ENCODE assay signal across 24 mouse cellular contexts in genomic region chr9:103332663-103333062, GRCm38 (mm10). TPM values are rescaled to one million over a fixed set of nuclear protein-coding genes. Genes with fewer than 3 reads are reported as not detected.
DNase-seq lines count a peak whose midpoint lies in the region; ATAC-seq lines count a peak whose summit lies in the region.
"Had no signal": no experiment of that assay in that cellular context is flagged by ENCODE, and none has a peak within 500 bp of the region (broad histone marks: within the 10 kb centered on the region; RNA-seq: fewer than 3 reads in every experiment).

No protein-coding gene starts in this region.

- no peaks in the 10 kb centered on the region for H3K27me3 ChIP-seq in heart, embryonic 15.5 days
- H3K27me3 ChIP-seq in forebrain, embryonic 15.5 days, result no peaks in the 10 kb centered on the region
- H3K27me3 ChIP-seq: embryonic facial prominence, embryonic 13.5 days; embryonic facial prominence, embryonic 15.5 days; forebrain, embryonic 12.5 days had no signal

- no peak overlapping the region for H3K9ac ChIP-seq in heart, embryonic 15.5 days
- H3K9ac ChIP-seq in forebrain, embryonic 15.5 days (replicated peaks), result no peak overlapping the region
- H3K9ac ChIP-seq: embryonic facial prominence, embryonic 13.5 days; embryonic facial prominence, embryonic 15.5 days; forebrain, embryonic 12.5 days; forebrain, postnatal 0 days had no signal

- no peak overlapping the region for H3K4me3 ChIP-seq in heart, embryonic 15.5 days
- H3K4me3 ChIP-seq in forebrain, embryonic 15.5 days, result no peak overlapping the region
- H3K4me3 ChIP-seq: embryonic facial prominence, embryonic 13.5 days; embryonic facial prominence, embryonic 15.5 days; erythroblast, embryonic 14.5 days; forebrain, embryonic 10.5 days; forebrain, embryonic 12.5 days had no signal

- peaks cover 74% of the 10 kb centered on the region for H3K36me3 ChIP-seq in heart, embryonic 15.5 days
- peaks cover 67% of the 10 kb centered on the region for H3K36me3 ChIP-seq in forebrain, embryonic 15.5 days

- H3K4me2 ChIP-seq in heart, embryonic 15.5 days, result no peak overlapping the region
- no peak overlapping the region for H3K4me2 ChIP-seq in forebrain, embryonic 15.5 days (replicated peaks)
- H3K4me2 ChIP-seq: embryonic facial prominence, embryonic 13.5 days; embryonic facial prominence, embryonic 15.5 days; forebrain, embryonic 12.5 days had no signal

- no peaks in the 10 kb centered on the region for H3K9me3 ChIP-seq in heart, embryonic 15.5 days (replicated peaks)
- no peaks in the 10 kb centered on the region for H3K9me3 ChIP-seq in forebrain, embryonic 15.5 days
- H3K9me3 ChIP-seq: embryonic facial prominence, embryonic 13.5 days; embryonic facial prominence, embryonic 15.5 days; forebrain, embryonic 10.5 days; forebrain, embryonic 12.5 days had no signal

- ATAC-seq in heart, embryonic 15.5 days (replicated peaks; ENCODE audit: insufficient number of reproducible peaks, insufficient read depth, low FRiP score, low read depth), result no peak
- ATAC-seq in hematopoietic stem cell, adult 5-6 weeks (replicated peaks in 1 of 2; ENCODE audit: insufficient read depth in 1 of 2, low FRiP score in 2 of 2, low TSS enrichment in 1 of 2, low read depth in 1 of 2, poor library complexity in 2 of 2, severe bottlenecking in 2 of 2), result peak; percentile 62 to 67
- no peak for ATAC-seq in forebrain, embryonic 15.5 days (replicated peaks)
- ATAC-seq: forebrain, embryonic 14.5 days; forebrain, postnatal 0 days had no signal

- H3K27ac ChIP-seq in heart, embryonic 15.5 days, result 0 out of 2 replicates have a peak overlapping the region, but pooled peaks have one; percentile 27
- no peak overlapping the region for H3K27ac ChIP-seq in forebrain, embryonic 15.5 days (replicated peaks)
- H3K27ac ChIP-seq: embryonic facial prominence, embryonic 13.5 days; embryonic facial prominence, embryonic 15.5 days; forebrain, embryonic 10.5 days; forebrain, embryonic 12.5 days had no signal

- WGBS in heart, embryonic 15.5 days, result 82% methylated on average over 6 of the region's 6 CpGs
- WGBS in forebrain, embryonic 15.5 days, result 94% methylated on average over 6 of the region's 6 CpGs

- no peak for DNase-seq in heart, adult 18-20 months
- DNase-seq in 416B (ENCODE audit: low read depth), result peak; percentile 27
- DNase-seq in CD4-positive helper T cell, adult 2 months (ENCODE audit: low read depth, low spot score), result peak; percentile 6
- no peak for DNase-seq in adrenal gland, postnatal 10 days
- DNase-seq: adrenal gland, adult 2 months; adrenal gland, postnatal 14 days; adrenal gland, postnatal 36 days; B cell, adult 2 months; cerebellum, adult 11-12 months; cerebellum, adult 2 months; cerebellum, adult 9-10 months; cerebellum, postnatal 10 days; cerebellum, postnatal 25 days; embryo, embryonic 11 days; forebrain, postnatal 0 days had no signal

- H3K4me1 ChIP-seq in heart, embryonic 15.5 days (replicated peaks), result peaks cover 9% of the 10 kb centered on the region
- H3K4me1 ChIP-seq in forebrain, embryonic 15.5 days, result no peaks in the 10 kb centered on the region
- H3K4me1 ChIP-seq: embryonic facial prominence, embryonic 13.5 days; embryonic facial prominence, embryonic 15.5 days; forebrain, embryonic 10.5 days; forebrain, embryonic 12.5 days had no signal

RNA-seq across cellular contexts. Expression of gene Topbp1, which starts 27.6 kb away (rescaled TPM):
- 36.6 and 41.1 TPM in 2 replicates for polyA plus RNA-seq in heart, embryonic 15.5 days (2015; fragmentation: Nextera tagmentation; extraction: Ambion mirVana)
- total RNA-seq in heart, adult 18-20 months (2021), result 10 to 100 TPM in 1 of 2 experiments, 1 to 10 TPM in 1; 9.0 to 13.4 TPM
- total RNA-seq in hematopoietic stem cell, adult 5-6 weeks (2017), result 187 and 235 TPM in 2 replicates
- total RNA-seq in adrenal gland, postnatal 10 days (2021), result 10 to 100 TPM; 34.2 to 46.8 TPM
- polyA plus RNA-seq in forebrain, embryonic 15.5 days (2015; fragmentation: Nextera tagmentation; extraction: Ambion mirVana), result 38.4 and 38.5 TPM in 2 replicates

RNA-seq across cellular contexts. Expression of gene 1300017J02Rik, which starts 27.8 kb away (rescaled TPM):
- polyA plus RNA-seq in heart, embryonic 15.5 days (2015; fragmentation: Nextera tagmentation; extraction: Ambion mirVana), result 1.5 and 1.7 TPM in 2 replicates
- total RNA-seq in heart, adult 18-20 months (2021), result not detected
- total RNA-seq in hematopoietic stem cell, adult 5-6 weeks (2017), result 1.8 TPM in 1 of 2 replicates, not detected in the other
- total RNA-seq in adrenal gland, postnatal 10 days (2021), result 10 to 100 TPM; 22.6 to 51.8 TPM
- polyA plus RNA-seq in forebrain, embryonic 15.5 days (2015; fragmentation: Nextera tagmentation; extraction: Ambion mirVana), result 1.4 and 1.6 TPM in 2 replicates

RNA-seq across cellular contexts. Expression of gene Cdv3, which starts 33.0 kb away (rescaled TPM):
- polyA plus RNA-seq in heart, embryonic 15.5 days (2015; fragmentation: Nextera tagmentation; extraction: Ambion mirVana), result 75.2 and 89.4 TPM in 2 replicates
- 100 to 1,000 TPM; 136 to 151 TPM for total RNA-seq in heart, adult 18-20 months (2021)
- 172 and 198 TPM in 2 replicates for total RNA-seq in hematopoietic stem cell, adult 5-6 weeks (2017)
- 100 to 1,000 TPM; 148 to 171 TPM for total RNA-seq in adrenal gland, postnatal 10 days (2021)
- 74.1 and 92.1 TPM in 2 replicates for polyA plus RNA-seq in forebrain, embryonic 15.5 days (2015; fragmentation: Nextera tagmentation; extraction: Ambion mirVana)

Comparison
In these comparisons a context has a peak if more than half of its experiments do, and no peak if none do; other contexts are left out.
1. ATAC-seq: peak in hematopoietic stem cell, adult 5-6 weeks (2 of 2); none in heart, embryonic 15.5 days (single experiment) and forebrain, embryonic 15.5 days (single experiment).
2. DNase-seq: peak in 416B (single experiment) and CD4-positive helper T cell, adult 2 months (single experiment); none in heart, adult 18-20 months (0 of 2) and adrenal gland, postnatal 10 days (single experiment).